Mouse (Mus musculus) G1E (cell line): ENCODE results near the gene Mapt.

Experiments
- CTCF ChIP-seq: IDR thresholded peaks from 2 replicates; pipeline ENCODE4 v1.5.1; 2012; ENCODE audit warnings: low read depth, low read length, inconsistent platforms, mixed read lengths
- GATA1 ChIP-seq: IDR thresholded peaks from 2 replicates; pipeline ENCODE4 v1.6.1; 2012; ENCODE audit warnings: borderline replicate concordance, low read length, inconsistent platforms, mixed read lengths

- TF ChIP-seq CTCF (no peak), GATA1 (no peak)
These were observed 71.4 kb downstream of the Mapt start for GRCm38 (mm10) chr11:104302628-104303027.
